18 mouse cellular contexts compared by ENCODE assay signal in genomic region chr2:79542191-79542980, GRCm38 (mm10).
DNase-seq lines count a peak whose midpoint lies in the region; ATAC-seq and TF ChIP-seq lines count a peak whose summit lies in the region.
"Had no signal": no experiment of that assay in that cellular context is flagged by ENCODE, and none has a peak within 500 bp of the region (broad histone marks: within the 10 kb centered on the region; RNA-seq: fewer than 3 reads in every experiment).

No protein-coding gene starts in this region.

- H3K9ac ChIP-seq in kidney, postnatal 0 days (ENCODE audit: low read depth, low read length) = no peak overlapping the region
- H3K9ac ChIP-seq: forebrain, postnatal 0 days; hindbrain, embryonic 15.5 days; limb, embryonic 12.5 days had no signal

- intact Hi-C loops in heart, postnatal 25 days (cut with DNase I) = no loop called here

- no peaks in the 10 kb centered on the region for H3K36me3 ChIP-seq in kidney, postnatal 0 days (ENCODE audit: insufficient read depth, low read length)
- H3K36me3 ChIP-seq: hindbrain, embryonic 15.5 days; limb, embryonic 12.5 days had no signal

- WGBS in kidney, postnatal 0 days = 56% methylated on average over 6 of the region's 6 CpGs

- H3K27ac ChIP-seq in kidney, postnatal 0 days = peak overlapping the region; percentile 85
- H3K27ac ChIP-seq: hindbrain, embryonic 15.5 days; left cerebral cortex, adult 2 months; limb, embryonic 12.5 days had no signal

- H3K9me3 ChIP-seq in kidney, postnatal 0 days (replicated peaks; ENCODE audit: low read length) = no peaks in the 10 kb centered on the region
- H3K9me3 ChIP-seq: hindbrain, embryonic 15.5 days; limb, embryonic 12.5 days had no signal

- peak; percentile 35 to 37 for DNase-seq in heart, adult 18-20 months
- DNase-seq in heart, postnatal 25 days (ENCODE audit: low spot score) = no peak
- peak; percentile 64 for DNase-seq in kidney, postnatal 0 days (ENCODE audit: low spot score)
- no peak for DNase-seq in kidney, postnatal 14 days
- peak; percentile 33 to 40 for DNase-seq in right cerebral cortex, postnatal 10 days (ENCODE audit: low spot score in 2 of 2)
- no peak for DNase-seq in right cerebral cortex, postnatal 14 days
- DNase-seq in spleen, postnatal 10 days (ENCODE audit: low spot score in 2 of 2) = no peak
- DNase-seq: adrenal gland, postnatal 10 days; cerebellum, postnatal 10 days; forebrain, postnatal 0 days; lung, postnatal 36 days had no signal

- H3K27me3 ChIP-seq in kidney, postnatal 0 days (ENCODE audit: insufficient read depth, low read length) = no peaks in the 10 kb centered on the region
- H3K27me3 ChIP-seq: hindbrain, embryonic 15.5 days; limb, embryonic 12.5 days had no signal

- H3K4me3 ChIP-seq in kidney, postnatal 0 days (replicated peaks; ENCODE audit: low read depth, low read length) = no peak overlapping the region
- H3K4me3 ChIP-seq: erythroblast, embryonic 14.5 days; hindbrain, embryonic 15.5 days; left cerebral cortex, adult 2 months; limb, embryonic 12.5 days had no signal

- H3K4me2 ChIP-seq in kidney, postnatal 0 days (ENCODE audit: low read length) = no peak overlapping the region; the same call in 1 of the 2 replicates
- H3K4me2 ChIP-seq: hindbrain, embryonic 15.5 days; limb, embryonic 12.5 days; midbrain, embryonic 11.5 days had no signal

- H3K4me1 ChIP-seq in kidney, postnatal 0 days (replicated peaks; ENCODE audit: insufficient read depth, low read length) = peaks cover 19% of the 10 kb centered on the region
- H3K4me1 ChIP-seq: hindbrain, embryonic 15.5 days; limb, embryonic 12.5 days had no signal

- no peak for ATAC-seq in kidney, postnatal 0 days (replicated peaks; ENCODE audit: low FRiP score, low read depth)
- ATAC-seq in megakaryocyte-erythroid progenitor cell, adult 5-6 weeks (replicated peaks; ENCODE audit: low FRiP score, low TSS enrichment, poor library complexity, severe bottlenecking) = no peak
- ATAC-seq: forebrain, postnatal 0 days; intestine, postnatal 0 days had no signal

- no peak for TF ChIP-seq CTCF in kidney, postnatal 0 days (IDR thresholded peaks at IDR 0.05; ENCODE audit: low read depth)

Comparison
In these comparisons a context has a peak if more than half of its experiments do, and no peak if none do; other contexts are left out.
1. DNase-seq: peak in heart, adult 18-20 months (2 of 2), kidney, postnatal 0 days (single experiment) and right cerebral cortex, postnatal 10 days (2 of 2); none in heart, postnatal 25 days (single experiment), kidney, postnatal 14 days (single experiment), right cerebral cortex, postnatal 14 days (single experiment) and spleen, postnatal 10 days (0 of 2).